Mouse (Mus musculus) cerebellum, postnatal 14 days (tissue): ENCODE data around the gene Pigq.

ENCODE experiments used
- DNase-seq, 2 experiments: peaks; one replicate each; pipeline ENCODE4 v3.0.0; 2021; ENCODE audit warnings: mixed read lengths in 2 of 2

The Pigq gene

DNA sequence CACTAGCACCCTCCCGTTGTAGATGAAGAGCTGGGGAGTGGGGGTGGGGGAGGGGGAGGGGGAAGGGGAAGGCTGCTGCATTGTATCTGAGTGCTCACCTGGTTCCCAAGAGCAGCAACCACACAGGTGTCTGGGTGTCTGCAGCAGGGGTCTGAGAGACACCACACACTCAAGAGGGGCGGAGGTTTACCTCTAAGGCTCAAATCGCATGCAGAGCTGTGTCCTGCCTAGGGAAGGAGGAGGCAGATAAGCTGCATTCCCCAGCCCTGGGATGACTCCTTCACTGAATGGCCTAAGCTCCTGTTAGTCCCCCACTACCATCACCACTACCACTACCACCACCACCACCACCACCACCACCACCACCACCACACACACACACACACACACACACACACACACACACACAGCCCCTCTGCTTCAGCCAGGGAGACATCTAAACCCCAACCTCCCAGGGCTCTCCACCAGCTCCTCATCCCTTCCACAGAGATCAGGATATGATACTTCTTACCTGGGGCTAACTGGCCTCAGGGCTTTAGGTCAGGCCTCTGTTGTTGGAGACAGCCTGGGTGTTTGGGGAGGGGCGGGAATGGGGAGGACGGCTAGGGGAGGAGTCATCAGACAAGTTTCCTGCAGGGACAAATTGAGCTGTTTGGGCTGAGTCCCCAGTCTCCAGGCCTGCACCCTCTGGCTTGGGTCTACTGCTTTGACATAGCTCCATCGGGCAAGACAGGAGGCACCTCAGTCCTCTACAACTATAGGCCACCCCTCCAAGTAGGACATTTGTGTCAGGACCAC lies at the start of gene Pigq, which contains the start of gene Nhlrc4:
TSS of gene Pigq (minus strand) at position 571 of the 798 bp plus-strand sequence.
TSS of gene Nhlrc4 (minus strand) at position 596 of the 798 bp plus-strand sequence.
- no peak for DNase-seq

GRCm38 (mm10) chr17:25993489-25993888 lies 48.8 kb upstream of the Pigq start:
- DNase-seq: no peak

DNA sequence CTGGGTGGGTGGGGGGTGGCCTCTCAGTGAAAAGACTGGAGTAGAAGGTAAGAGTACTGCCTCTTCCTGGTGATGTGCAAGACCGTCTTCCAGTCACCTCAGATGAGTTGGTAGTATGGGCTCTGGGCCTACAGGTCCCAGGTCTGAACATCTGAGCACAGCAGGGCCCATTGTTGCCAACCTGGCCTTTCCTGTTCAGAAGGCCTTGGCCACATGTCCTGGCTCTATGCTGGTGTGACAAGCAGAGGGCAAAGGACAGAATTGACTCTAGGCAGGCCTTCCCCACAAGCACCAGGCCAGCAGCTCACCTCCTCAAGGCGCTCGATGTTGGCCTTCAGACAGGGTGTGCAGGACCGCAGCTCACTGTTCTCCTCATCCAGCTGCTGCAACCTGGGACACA lies 47.5 kb upstream of the Pigq start:
- DNase-seq: no peak

DNA sequence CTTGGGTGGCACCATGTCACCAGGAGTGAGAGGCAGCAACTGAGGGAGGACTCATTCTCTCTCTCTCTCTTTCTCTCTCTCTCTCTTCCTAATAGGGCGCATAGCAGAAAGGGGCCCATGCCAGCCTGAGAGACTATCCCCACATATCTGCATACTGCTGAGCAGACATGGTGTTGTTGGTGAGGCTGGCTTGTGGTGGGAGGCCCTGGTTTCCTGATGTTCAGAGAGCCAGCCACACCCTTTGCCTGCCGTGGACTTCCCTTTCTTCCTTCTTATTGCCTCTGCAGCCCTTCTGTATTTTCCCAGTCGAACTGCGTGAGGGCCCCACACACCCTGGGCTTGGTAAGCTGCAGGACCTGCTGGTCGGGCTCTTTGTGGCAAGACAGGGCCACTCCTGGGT lies 45.6 kb upstream of the Pigq start:
- DNase-seq: no peak

- DNase-seq: peak; percentile 93 to 96
These were observed 40.9 kb upstream of the Pigq start, which contains the start of gene Capn15 for GRCm38 (mm10) chr17:25985306-25986294. TSS of gene Capn15 (minus strand) at chr17:25985796.

GRCm38 (mm10) chr17:25984556-25985305 lies 40.0 kb upstream of the Pigq start:
- peak; percentile 46 to 61 for DNase-seq

- DNase-seq: no peak
These were observed 39.3 kb upstream of the Pigq start for GRCm38 (mm10) chr17:25984066-25984465.

DNA sequence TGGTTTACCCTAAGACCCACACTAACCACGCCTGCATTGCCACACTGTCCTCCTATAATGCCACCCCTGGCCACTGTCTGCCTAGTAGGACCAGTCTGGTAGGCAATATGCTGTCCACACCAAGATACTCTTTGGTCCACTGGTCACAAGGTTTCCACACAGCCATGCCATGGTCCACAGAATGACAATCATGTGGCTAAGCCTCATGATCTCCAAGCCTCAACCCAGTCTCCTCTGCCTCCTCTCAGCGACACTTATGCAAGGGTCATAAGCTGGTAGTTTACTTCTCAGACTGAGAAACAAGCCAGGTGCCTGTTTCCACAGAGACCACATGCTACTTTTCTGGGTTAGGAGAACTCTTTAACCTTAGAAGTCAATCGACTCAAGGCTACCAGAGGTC lies 38.2 kb upstream of the Pigq start:
- DNase-seq: no peak

DNA sequence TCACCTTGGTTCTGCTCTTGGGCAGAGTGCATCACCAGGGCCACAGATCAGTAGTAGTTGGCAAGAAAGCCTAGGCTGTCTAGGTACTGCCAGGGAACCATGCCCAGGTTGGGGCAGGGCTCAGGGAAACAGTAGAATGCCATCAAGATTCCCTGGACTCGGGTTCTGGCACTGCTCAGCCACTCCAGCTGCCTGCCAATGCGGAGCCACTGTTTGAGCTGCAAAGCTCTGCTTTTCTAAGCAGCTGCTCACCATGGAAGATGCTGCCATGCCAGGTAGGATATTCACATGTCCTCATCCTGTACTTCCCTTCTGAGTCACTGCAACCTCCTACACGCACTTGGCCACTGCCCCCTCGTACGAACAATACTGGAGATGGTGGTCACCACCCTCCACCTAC lies 36.1 kb upstream of the Pigq start:
- peak; percentile 82 to 83 for DNase-seq

- DNase-seq: peak in 1 of 2 experiments; percentile 13
These were observed 35.3 kb upstream of the Pigq start for GRCm38 (mm10) chr17:25979829-25980738.

- DNase-seq: no peak
These were observed 26.4 kb upstream of the Pigq start for GRCm38 (mm10) chr17:25970954-25971707.

- peak; percentile 62 to 68 for DNase-seq
These were observed 25.7 kb upstream of the Pigq start for GRCm38 (mm10) chr17:25970448-25970847.

DNA sequence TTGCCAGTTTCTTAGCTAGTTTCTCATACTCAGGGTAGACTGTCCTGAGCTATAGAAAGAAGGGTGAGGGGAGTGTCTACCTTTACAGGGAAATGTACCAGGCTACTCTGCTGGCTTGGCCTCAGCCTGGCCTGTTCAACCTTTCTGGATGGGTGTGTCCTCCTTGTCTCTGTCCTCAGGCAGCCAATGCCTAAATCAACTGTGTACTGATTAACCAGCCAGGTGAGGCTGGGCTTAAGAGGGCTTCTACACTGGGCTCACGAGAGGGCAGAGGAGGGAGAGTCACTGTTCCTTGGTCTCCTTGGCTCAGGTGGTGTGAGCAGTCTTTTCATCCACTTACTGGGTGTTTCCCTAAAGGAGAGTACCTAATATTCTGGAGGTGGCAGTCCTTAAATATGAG lies 23.4 kb upstream of the Pigq start:
- DNase-seq: no peak

DNA sequence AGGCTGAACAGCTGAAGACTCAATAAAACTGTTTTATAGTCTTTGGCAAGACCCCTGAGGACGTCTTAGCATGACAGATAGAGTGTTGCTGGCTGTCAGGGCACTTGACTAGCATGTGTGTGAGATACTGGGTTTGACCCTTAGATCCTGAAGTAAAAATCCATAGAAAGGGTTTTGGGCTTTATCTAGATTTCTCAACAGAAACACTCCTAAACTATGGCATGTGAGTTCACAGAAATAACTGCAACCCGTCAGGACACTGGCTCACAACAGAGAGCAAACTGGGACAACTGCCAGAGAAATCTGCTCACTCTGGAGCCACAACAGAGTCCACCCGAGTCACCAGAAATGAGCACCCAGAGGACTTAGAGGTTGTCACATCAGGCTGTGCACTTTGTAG lies 22.9 kb upstream of the Pigq start:
- peak; percentile 56 to 68 for DNase-seq

GRCm38 (mm10) chr17:25964271-25964670 lies 19.5 kb upstream of the Pigq start:
- DNase-seq: no peak

- no peak for DNase-seq
These were observed 17.7 kb upstream of the Pigq start for GRCm38 (mm10) chr17:25962413-25962905.

- no peak for DNase-seq
These were observed 16.8 kb upstream of the Pigq start for GRCm38 (mm10) chr17:25961566-25961965.

DNA sequence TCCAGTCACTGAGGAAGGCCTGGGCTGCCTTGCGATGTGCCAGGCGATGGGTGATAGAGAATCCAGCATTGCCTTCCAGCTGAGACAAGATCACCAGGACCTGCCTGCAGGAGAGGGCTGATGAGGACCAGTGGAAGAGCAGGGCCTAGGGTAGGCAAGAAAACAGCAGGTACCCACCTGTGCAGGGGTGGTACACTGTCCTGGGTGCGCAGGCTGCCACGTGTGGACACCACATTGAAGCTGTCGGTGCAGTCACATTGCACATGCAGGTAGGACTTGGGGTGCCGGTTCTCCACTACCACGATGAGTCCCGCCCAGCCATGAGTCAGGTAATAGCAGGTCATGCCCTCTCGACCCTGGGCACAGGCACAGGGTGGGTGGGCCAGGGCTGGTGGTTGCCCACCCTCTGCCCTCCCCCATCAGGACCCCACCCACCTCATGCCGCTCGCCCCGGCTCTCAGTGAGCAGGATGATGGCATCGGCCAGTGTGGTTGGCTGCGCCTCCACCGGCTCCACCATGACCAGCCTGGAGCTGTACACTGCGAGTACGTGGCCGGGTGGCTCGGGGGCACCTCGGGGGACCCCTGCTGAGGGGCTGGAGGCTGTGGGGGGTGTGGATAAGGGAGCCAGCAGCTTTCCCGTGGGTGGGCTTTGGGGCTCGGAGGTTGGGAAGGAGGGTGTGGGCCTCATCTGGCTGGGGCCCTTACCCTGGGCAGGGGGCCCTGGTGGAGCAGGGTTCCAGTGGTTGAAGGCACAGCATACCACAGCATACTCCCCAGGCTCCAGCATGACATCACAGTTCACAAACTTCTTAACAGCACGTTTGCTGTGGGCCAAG lies 15.1 kb upstream of the Pigq start:
- peak in 1 of 2 experiments; percentile 41 for DNase-seq

DNA sequence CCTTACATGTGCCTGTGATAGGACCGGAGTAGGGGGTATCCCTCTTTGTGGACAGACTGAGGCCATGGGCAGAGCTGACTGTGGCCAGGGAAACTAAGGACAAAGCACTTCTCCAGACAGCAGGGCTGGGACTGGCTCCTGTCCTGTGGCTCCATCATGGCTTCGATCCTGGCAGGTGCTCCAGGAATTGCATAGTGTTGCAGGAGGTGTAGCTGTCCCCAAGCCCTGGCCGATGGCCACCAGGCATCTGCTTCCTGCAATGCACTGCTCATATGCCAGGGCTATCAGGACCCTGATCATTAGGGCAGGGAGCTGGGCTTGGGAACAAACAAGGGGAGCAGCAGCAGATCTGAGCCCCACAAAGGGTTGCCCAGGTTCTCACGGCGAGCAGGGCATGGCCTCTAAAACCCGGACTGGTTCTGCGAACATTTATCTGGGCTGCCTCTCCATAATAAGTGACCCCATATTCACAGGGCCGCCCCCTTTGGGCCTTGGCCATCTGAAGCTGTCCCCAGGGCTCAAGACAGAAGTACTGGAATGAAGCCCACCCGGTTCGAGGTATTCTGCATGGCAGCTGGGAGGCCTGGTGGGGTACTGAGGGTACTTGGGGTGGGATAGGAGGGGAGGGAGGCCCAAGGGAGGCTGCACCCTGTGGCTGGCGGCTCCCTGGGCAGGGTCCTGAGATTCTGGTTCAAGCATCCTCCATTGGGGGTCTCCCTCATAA lies 14.2 kb upstream of the Pigq start:
- peak; percentile 71 to 72 for DNase-seq
